Mouse (Mus musculus) gastrocnemius, adult 18-20 months (tissue): ENCODE measurements around the gene Cept1. TPM values are rescaled to one million over a fixed set of nuclear protein-coding genes. Genes with fewer than 3 reads are reported as not detected.
"Not testable (repeated sequence)": the region's sequence is repeated elsewhere in the genome, so short reads cannot be mapped to it uniquely, and the experiment has no call there.

Experiments used
- DNase-seq: peaks from one replicate; pipeline ENCODE4 v3.0.0; 2021; ENCODE audit warnings: low spot score
- long read RNA-seq, 2 experiments: library from polyadenylated mRNA; stranded (forward); transcript quantifications; one replicate each; pipeline ENCODE4 v2.0.0; 2021
- total RNA-seq, 2 experiments: library from RNA; stranded (reverse); gene quantifications; 2 replicates each; pipeline ENCODE4 v1.2.3; 2021

Gene Cept1
- total RNA-seq: 10 to 100 TPM; 27.6 to 30.8 TPM
- long read RNA-seq, experiment 1, transcript Cept1-202 (9 exons, 2,814 nt): minor isoform, 13 of 40 reads
- long read RNA-seq, experiment 1, transcript Cept1-201 (9 exons, 2,020 nt): major isoform, 17 of 40 reads
- long read RNA-seq, experiment 1, partial matches to known transcripts: 3 of 40 reads
- long read RNA-seq, experiment 1, other reads (novel, unspliced or antisense): 7 of 40 reads
- long read RNA-seq, experiment 2, transcript Cept1-202 (9 exons, 2,814 nt): major isoform, 14 of 29 reads
- long read RNA-seq, experiment 2, transcript Cept1-201 (9 exons, 2,020 nt): minor isoform, 10 of 29 reads
- long read RNA-seq, experiment 2, partial matches to known transcripts: 3 of 29 reads
- long read RNA-seq, experiment 2, other reads (novel, unspliced or antisense): 2 of 29 reads

DNA sequence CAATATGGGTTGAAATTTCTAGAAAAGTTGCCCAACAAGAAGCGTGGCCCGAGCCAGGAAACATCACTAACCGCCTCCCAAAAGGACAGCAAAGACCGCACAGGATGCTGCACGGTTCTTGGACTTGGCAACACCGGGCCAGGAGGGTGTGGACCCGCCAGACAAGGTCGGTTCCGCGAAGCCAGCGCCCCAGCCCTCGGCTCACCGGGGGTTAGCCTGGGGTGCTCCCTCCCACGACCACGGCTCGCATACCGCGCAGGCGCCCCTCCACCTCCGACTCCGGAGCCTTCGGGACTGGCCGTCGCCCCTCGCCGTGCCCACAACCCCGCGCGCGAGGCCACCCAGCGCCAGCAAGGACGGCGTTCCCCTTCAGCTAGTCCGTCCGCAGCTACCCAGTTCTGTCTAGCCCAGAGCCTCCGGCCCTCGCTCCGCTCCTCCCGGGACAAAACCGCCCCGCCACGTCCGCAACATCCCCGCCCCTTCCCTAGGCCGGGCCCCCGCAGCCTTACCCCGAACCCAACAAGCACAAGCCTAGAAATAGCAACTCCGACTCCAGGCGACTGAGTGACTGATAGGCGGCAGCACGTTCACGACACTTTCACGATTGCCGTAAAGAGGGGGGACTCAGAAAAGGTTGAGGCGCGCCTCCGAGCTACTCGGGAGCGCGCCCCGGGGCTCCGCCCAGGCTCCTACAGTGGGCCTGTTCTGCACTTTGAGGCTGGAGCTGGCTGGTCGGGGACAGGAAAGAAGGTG, at the start of gene Cept1, which contains the start of gene Dram2:
TSS of gene Cept1 (minus strand) at position 632 of the 753 bp plus-strand sequence.
TSS of gene Dram2 (plus strand) at position 628 of the 753 bp plus-strand sequence.
- DNase-seq: peak; percentile 94

DNA sequence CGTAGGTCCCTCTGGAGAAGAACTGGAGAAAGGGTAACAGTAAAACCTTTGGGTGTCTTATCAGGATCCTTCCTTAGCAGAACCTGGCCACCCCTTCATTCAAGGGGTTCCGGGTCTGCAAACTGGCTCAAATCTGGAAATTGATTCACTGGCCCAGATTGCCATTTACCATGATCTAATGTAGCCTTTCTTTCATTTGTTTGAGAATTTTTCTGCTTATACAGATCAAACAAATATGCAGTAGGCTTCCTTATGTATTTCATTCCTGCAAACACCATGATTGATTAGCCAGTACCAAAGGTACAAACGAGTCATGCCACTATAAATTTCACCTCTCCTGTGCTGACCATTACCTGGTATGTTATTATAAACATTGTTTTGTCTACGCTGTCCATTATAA, 46.0 kb upstream of the Cept1 start:
- not testable (repeated sequence) for DNase-seq

DNA sequence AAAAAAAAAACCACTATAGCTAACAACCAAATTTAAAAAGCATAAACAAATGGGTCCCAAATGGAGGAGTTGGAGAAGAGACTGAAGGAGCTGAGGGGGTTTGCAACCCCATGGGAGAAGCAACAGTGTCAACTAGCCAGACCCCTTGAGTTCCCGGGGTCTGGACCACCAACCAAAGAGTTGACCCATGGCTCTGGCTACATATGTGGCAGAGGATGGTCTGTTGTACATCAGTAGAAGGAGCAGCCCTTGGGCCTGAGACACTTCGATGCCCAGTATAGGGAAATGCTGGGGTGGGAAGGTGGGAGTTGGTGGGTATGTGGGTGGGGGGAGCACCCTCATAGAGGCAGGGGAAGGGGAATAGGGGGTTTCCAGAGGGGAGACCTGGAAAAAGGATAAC, 31.7 kb upstream of the Cept1 start:
- DNase-seq: no peak

DNA sequence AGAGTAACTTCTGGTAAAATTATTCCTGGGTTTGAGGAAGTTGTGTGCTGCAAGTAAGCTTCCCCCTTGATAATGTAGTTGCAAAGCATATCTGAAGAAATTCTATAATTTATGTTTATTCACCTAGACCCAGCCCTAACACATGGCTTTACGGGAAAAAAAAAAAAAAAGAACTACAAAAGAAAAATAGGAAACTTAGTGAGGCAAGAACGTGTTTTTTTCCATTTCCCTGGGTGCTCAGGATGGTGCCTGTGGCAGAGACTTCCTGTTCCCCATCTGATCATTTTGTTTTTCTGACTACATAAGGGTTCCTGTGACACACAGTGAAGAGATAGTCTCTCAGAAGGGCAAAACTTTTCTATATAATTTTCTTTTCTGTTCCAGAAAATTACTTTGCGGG, 25.6 kb upstream of the Cept1 start:
- DNase-seq: no peak

DNA sequence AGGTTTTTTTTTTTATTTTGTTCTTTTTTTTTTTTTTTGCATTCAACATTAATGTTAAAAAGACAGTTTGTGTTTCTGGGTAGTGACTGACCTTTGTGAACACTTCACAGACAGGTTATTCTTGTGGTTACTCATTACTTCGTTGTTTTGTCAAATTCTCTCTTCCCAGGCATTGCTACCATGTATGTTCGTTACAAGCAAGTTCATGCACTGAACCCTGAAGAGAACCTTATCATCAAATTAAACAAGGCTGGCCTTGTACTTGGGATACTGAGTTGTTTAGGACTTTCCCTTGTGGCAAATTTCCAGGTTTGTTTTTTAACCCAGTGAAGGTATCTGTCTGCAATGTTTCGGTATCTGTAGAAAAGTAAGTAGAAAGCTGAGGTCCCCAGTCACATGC, 18.3 kb upstream of the Cept1 start:
- DNase-seq: no peak

DNA sequence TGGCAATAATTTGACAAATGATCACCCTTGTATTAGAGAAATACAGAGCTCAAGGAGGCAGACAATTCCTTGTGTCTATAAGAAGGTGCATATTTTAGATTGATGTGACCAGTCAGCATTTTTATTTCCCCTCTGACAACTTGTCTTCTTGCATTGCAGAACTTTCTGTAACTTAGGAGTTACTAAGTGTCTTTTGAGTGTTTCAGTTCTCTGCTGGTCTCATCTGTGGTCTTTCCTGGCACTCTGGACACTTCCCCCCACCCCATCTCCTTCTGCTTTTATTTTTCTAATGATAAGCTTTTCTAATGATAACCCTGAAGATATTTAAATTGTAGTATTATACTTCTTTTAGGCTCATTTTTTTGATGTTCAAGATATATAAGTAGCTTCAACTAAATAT, 10.7 kb upstream of the Cept1 start:
- no peak for DNase-seq

DNA sequence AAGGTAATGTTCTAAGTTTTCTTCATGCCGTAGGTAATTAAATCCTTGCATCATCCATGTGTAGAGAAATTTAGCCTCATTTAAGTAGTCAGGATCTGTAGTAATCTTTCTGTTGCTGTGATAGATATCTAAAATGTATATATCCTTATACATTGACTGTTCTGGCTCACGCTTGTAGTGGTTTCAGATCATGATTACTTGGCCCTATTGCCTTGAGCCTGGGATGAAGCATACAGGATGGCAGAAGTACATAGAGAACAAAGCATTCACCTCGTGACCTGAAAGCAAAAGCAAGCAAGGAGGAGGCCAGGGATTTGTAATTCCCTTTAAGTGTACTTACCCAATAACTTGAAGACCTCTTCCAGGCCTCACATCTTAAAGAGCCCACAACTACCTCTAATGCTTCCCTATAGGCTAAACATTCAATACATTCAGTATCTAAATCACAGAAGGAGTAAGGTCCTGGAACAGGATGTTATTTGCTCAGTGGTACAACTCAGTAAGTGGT, 8.2 kb upstream of the Cept1 start:
- DNase-seq: no peak

DNA sequence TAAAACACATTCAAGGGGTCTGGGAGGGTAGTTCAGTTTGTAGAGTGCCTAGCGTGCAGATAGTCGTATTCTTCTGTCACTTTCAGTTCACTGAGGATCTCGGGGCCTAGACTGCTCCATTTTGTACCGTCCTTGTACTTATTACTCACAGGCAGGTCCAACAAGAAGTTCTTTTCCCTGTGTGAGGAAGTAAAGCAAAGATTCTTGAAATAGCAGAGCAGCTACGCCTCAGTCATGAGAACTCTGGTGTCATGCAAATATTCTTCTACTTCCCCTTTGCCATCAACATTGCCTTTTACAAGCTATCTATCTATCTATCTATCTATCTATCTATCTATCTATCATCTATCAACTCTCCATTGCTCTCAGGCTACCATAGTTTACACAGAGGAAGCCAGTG, 5.8 kb upstream of the Cept1 start:
- DNase-seq: no peak

DNA sequence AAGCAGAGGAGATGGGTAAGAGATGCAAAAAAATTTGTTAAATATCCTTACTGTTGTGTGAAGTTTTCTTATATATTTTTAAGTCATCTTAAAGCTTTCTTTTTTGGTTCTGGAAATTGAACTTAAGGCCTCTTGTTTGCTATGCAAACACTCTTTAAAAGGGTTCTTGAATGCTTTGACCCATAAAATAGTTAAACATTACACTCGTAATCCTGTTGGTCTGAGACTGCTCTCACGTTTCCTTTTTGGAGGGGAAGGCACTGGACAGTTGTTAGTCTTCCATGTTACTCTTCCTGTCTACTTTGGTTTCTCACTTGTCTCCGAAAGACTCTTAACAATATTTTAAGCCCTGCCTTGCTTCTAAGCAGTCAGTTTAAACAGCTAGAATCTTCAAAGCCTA, 1.4 kb upstream of the Cept1 start:
- DNase-seq: no peak

DNA sequence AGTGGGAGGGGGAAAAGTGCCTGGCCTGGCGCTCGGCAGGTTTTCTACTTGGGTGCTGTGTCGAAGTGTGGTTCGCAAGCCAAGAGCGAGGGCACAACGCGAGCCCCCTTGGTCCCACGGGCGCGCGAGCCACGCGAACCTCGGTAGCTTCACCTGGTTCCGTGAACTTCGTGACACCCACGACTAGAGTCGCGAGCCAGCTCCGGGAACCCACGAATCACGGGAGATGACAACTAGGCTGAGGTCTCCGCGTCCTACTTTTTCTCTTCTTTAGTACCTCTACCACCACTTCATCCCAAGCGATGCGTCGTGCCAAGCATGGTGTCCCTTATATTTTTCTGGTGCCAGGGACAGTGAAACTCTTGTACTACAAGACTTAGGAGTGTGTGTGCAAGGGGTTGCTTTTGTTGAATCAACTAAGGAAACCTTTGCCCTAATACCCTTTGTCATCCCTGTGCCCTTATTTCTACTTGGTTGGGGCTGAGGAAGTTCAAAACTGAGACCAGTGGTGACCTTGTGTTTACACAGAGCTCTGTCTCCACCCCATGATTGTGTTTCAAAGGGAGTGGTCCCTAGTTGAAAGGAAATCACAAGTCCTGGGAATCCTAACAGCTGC, 430 bp upstream of the Cept1 start:
- peak; percentile 32 for DNase-seq

DNA sequence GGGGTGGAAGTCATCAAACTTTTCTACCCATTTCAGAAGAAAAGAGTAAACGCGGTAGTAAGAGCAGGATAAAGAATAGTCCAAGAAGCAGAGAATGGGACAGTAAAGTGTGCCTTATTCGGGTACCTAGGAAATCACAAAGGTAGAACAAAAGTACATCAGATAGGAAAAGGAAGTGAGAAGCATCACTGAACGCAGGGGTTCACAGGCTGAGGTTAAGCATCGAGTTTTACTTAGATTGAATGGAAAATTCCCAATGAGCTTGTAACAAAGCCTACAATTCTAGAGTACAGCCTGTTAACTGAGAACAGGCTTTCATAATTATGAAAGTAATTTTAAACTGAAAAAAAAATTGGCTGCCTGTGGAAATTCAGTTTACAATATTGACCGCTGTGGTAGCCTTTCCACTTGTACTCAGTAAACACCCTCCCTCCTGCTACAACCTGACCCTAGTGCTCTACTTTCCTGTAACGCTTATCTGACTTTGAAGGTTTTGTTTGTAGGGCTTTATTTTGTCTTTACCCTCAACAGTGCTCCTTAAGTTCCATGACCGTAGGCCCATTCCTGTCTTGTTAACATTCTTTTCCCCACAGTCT, 2.8 kb downstream of the Cept1 start:
- no peak for DNase-seq

DNA sequence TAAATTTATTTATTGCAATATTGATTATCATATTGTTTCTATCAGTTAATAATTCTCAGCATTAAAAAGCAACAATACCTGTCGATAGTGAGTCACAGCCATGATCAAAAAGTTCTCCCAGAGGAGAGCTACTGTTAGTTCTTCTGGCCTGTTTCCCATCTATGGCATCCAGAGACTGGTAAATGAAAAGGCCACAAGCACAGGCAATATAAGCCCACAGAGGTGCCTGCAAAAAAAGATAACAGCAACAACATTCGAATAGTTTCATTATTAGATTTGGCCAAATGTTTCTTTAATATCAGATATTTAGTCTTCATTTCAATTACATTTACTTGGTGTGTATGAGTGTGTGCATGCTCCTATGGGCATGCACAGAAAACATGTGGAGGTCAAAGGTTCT, 14.3 kb downstream of the Cept1 start:
- no peak for DNase-seq

DNA sequence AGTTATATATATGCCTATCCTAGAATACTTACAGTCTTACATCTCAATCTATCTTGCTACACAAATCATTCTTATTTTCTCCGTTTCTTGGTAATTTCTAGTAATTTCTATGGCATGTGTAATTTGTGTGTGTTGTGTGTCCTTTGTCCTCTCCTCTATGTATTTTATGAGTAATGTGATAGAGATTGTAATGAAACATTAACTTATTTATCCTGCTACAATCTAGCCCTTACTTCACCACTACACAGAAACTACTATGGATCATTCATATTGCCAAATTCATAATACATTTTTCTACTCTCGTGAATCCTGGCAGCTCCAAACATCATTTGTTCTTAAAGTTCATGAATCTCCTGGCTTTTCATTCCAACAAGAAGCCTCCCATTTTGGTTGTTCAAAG, 19.6 kb downstream of the Cept1 start:
- no peak for DNase-seq

DNA sequence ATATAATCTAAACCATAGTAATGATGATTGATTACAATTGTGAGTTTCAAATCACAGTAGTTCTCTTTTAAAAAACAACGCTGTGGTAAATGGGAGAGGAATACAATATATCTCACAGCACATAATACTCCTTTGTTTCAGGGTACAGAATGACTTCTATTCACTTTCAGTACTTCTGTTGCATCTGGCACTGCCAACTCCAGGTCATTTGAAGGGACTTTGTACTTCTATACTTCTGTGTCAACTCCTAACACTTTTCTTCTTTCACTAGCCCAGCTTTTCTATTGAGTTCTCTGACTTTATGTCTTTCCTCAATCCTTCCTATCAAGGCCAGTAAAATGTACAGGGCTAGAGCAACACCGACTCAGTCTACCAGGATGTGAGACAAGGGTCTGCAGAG, 21.2 kb downstream of the Cept1 start:
- no peak for DNase-seq

DNA sequence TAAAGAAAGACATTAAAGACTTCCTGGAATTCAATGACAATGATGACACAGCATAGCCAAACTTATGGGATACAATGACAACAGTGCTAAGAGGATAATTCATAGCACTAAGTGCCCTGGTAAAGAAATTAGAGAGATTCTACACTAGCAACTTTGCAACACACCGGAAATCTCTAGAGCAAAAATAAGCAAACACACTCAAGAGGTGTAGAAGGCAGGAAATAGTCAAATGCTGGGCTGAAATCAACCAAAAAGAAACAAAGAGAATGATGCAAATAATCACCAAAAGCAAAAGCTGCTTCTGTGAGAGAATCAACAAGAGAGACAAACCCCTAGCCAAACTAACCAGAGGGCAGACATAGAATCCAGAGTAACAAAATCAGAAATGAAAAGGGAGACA, 24.9 kb downstream of the Cept1 start:
- DNase-seq: no peak

DNA sequence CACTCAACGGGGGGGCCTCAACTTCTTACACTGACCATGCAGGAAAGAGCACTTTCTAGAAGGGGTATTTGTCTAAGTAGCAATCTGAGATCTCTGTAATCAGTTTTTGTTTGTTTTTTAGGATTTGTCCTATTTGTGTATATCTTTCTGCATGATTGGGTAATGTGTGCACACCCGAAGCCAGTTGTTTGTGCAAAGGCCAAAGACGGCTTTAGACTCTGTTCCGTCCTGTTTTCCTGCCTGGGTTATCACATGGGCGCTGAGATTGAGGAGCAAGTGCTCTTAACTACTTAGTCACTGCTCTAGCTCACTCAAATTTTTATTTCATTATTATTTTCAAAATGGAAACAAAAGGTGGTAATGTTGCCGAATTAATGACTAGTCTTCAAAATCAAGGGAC, 32.6 kb downstream of the Cept1 start:
- DNase-seq: no peak

DNA sequence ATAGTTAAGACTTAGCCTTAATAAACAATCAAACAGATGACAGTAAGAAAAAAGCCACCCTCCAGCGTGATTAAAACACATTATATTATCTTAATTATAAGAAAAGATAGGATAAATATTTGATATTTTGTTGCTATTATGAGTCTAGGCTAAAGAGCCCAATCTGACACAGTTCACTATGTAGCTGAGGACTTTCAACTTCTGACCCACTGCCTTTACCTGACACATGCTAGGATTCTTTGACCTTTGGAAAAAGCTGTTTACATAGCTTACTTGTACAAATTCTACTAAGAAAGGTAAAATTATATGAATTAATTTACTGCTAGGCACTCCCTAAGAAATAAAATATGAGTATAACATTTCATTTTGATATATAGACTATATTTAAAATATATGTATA, 36.9 kb downstream of the Cept1 start:
- DNase-seq: no peak

DNA sequence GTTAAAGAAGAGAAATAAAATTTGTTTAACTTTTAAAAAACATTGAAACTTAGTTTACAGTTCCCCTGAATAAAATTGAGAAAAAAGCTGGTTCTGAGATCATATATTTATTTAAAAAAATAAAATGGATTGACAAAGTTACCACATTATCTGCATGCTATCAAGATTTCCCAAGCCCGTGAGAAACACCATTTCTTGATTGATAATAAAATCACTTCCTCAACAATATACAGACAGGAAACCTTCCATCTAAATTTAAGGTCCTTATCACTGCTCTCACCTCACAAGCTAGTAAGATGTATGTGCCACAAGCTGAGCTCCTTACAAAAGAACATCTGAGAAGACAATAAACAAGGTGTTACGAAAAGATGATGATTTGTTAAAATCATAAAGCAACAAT, 44.7 kb downstream of the Cept1 start:
- DNase-seq: no peak

DNA sequence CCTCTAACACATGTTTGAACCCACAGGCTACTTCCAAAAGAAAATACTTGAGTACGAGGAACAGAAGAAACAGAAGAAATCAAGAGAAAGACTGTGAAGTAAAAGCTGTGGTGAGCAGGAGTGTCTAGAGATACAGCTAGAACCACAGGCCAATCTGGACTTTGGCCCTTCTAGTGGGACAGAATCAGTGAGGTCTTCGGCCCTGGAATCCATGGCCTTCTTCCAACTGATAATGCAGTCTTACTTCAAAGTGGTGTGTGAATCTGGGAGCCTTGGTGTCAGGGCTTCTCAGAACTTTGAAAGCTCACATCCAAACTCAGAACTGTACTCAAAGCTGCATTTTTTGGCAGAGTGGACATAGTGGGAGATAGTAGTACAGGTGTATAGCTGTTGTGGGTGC, 47.1 kb downstream of the Cept1 start:
- no peak for DNase-seq

DNA sequence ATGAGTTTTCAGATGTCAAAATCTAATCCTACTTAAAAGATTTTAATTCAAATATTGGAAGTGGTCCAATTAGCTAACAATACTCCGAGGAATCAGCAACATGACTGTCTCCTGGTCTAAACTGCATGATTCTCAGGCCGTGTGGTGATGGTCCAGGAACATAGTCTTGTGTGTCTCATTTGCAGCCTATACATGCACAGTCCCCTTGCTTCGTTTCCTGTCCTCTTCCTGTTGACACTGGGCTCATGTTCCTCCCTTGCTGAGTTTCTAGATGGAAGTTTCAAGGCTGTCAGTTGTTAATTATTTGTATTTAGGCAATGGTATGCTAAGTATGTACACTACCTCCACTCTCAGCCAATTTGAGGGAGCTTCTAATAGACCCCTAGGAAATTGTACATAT, 50.6 kb downstream of the Cept1 start:
- no peak for DNase-seq

DNA sequence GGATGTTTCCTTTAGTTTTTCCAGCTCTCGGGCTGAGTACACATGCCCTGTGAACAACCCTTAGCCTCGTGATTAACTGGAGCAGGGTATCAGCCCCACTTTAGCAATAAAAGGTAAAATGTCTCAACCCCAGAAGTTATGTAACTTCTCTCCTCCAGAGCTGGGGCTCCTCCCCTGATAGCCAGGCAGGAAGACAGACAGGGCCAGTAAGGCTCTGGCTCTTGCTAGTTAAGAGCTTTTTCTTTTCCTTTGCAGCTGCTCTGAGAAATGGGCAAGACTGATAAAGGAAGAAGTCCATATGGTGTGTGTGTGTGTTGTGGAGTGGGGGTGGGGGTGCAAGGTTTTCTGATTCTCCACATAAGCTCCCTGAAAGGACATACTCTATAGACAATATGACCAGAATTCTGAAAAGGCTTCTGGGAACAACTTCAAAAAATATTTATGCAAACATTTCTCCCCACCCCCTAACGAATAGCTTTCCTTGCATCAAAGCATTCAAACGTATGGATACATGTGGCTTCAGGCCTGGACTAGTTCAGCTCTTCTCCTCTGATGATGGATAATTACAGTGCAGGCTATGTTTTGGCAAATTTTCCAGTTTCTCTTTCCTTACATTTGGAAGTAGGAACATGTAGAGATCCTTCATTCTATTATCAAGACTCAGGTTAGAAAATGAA, 51.4 kb downstream of the Cept1 start:
- DNase-seq: no peak
